Mouse (Mus musculus): Measurements from ENCODE around the gene Ddi2.

Ddi2 gene

GRCm38 (mm10) chr4:141741856-141742255 is 18.6 kb upstream of the Ddi2 start:
- DNase-seq (ENCODE audit: low spot score in 2 of 2), result no peak

- no peak for DNase-seq (ENCODE audit: low spot score in 2 of 2)
Measured at GRCm38 (mm10) chr4:141738015-141738414, 14.8 kb upstream of the Ddi2 start.

- DNase-seq (ENCODE audit: low spot score in 2 of 2), result no peak
Measured at GRCm38 (mm10) chr4:141736856-141737255, 13.6 kb upstream of the Ddi2 start.

- no peak for DNase-seq (ENCODE audit: low spot score in 2 of 2)
Measured at GRCm38 (mm10) chr4:141735206-141735560, 12.0 kb upstream of the Ddi2 start.

DNA sequence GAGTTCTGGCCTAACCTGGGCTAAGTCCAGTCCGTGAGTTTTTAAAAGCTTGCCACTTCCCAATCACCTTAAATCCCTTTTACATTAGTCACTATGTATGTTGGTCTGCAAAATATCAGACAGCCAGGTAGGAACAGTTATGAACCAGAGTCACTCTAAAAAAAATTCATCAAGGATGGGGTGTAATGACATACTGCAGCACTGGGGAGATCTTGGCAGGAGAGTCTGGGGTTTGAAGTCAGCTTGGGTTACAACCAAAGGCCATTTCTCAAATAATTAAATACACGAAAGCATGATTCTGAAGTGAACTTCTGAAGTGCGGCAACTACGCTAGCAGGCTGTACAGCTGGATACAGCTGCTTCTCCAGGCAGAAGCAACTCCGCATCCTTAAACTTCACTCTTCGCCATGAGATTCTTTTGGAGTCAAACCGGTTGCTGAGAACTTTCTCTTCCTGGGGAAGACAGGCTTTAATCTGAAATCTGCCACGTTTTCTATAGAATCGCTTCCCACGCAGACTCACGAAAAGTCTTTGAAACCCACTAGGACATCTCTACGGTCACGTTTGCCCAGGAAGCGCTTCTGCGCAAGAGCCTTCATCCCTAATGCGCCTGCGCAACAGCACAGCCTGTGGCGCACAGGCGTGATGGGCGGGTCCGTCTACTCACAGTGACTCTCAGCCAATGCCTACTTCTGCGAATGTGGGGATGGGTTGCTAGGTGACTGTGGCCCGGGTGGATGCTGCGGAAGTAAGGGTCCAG is 11.4 kb upstream of the Ddi2 start:
- peak; percentile 50 to 82 for DNase-seq (ENCODE audit: low spot score in 2 of 2)

DNA sequence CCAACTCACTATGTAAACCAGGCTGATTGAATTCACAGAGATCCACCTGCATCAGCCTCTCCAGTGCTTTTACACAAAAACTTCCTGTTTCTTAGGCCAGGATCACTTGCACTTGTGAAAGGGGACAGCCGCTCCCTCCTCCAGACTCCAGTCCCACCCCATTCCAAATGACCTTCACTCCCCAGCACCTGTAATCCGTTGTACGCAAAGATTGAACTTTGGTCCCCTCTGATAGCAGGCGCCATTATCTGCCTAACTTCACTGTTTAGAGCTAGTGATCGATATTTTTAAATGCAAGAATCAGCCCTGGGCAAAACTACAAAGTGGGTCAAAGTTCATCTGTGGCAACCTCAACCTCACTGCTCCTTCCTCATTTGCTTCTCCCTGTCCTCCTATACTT is 8.5 kb upstream of the Ddi2 start:
- DNase-seq (ENCODE audit: low spot score in 2 of 2), result no peak

DNA sequence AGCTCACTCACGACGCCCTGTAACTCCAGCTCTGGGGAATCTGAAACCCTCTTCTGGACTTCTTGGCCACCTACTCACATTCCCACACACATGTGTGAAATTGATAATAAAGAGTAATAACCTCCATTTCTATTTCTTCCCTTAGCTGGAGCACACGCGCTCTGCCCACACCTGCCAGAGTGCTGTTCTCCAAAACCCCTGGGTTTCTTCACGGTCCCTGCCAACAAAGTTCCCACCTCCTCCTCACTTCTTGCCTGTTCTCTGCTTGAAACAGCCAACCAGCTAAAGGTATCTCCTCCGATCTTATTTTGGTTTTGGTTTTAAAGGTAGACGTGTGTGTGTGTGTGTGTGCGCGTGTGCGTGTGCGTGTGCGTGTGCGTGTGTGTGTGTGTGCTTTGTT is 7.2 kb upstream of the Ddi2 start:
- no peak for DNase-seq (ENCODE audit: low spot score in 2 of 2)

DNA sequence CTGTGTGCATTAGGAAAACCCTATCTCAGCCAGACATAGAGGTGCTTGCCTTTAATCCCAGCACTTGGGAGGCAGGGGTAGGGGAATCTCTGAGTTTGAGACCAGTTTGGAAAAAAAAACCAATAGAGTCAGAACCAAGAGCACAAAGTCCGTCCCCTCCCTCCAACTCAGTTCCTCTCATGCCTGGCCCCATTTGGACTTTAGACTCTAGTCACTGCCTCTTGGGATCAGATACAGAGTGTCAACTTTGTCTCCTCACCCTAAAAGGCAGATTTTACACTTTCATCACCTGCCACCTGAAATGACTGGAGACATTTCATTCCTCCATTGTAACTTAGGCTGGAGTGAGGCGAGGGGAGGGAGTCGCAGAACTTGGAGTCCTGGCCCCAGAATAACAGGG is 6.0 kb upstream of the Ddi2 start:
- DNase-seq (ENCODE audit: low spot score in 2 of 2), result no peak

DNA sequence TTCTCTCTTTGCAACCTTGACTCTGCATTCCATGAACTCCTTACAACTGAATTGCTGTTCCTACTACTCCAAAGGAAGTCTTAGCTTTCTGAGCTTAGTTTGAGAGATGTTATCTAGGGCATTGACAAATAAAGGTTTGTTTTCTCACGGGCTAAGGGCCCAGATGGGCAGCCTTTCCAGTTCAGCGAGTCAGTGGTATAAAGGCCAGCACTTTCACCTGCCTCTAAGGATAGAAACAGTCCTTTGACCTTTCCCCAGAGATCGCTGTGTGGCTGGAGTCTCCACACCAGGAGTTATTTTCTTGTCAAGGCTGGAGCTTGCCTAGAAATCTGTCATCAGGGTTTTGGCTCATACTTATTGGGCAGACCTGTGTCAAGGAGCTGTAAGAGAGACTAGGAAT is 2.5 kb upstream of the Ddi2 start:
- DNase-seq (ENCODE audit: low spot score in 2 of 2), result no peak

DNA sequence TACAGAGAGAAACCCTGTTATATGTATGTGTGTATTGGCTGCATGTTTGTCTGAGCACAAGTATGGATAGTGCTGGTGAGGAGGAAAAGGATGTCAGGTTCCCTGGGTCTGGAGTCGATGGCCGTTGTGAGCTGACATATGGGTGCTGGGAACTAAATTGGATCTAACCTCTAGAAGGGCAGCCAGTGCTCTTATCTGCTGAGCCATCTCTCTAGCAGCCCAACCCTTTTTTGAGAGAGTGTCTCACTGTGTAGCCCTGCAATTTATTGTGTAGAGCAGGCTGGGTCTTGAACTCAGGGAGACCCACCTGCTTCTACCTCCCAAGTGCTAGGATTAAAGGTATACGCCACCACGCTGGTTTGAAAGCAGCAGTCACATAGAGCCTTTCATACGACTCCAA is 2.1 kb upstream of the Ddi2 start:
- no peak for DNase-seq (ENCODE audit: low spot score in 2 of 2)

DNA sequence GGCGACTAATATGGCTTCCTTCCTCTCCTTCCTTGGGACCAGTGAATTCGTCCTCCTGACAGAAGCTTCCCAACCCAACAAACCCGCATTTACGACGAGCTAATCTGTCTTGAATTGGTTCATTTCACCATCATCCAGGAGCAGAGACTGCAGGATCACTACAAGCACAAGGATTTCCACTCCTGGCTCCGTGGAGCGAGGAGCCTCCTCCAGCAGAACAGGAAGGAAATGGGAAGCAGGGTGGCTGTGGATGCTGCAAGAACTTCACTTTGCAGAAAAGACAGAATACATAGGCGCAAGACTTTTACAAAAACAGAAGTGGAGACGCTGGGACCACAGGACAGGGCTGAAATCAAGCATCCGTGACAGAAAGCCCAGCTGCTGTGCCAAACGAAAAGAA is 1.4 kb upstream of the Ddi2 start:
- no peak for DNase-seq (ENCODE audit: low spot score in 2 of 2)

DNA sequence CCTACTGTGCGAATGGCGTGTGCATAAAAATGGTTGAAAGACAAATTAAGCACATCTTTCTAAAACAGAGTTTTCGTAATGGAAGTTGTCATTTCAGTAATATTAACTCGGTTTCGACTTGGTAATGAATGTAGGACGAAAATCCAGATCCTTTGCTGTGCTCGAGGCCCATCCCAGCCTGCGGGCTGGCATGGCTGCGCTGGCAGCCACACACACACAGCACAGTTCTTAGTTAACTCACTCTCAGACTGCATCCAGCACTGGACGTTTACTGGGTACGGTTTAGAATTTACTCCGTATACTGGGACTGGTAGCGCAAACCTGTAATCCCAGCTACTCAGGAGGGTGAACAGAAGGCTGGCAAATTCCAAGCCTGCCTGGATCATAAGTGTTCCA is 452 bp upstream of the Ddi2 start:
- no peak for DNase-seq (ENCODE audit: low spot score in 2 of 2)

- DNase-seq (ENCODE audit: low spot score in 2 of 2), result no peak
Measured at GRCm38 (mm10) chr4:141721961-141722360, 1.3 kb downstream of the Ddi2 start.

DNA sequence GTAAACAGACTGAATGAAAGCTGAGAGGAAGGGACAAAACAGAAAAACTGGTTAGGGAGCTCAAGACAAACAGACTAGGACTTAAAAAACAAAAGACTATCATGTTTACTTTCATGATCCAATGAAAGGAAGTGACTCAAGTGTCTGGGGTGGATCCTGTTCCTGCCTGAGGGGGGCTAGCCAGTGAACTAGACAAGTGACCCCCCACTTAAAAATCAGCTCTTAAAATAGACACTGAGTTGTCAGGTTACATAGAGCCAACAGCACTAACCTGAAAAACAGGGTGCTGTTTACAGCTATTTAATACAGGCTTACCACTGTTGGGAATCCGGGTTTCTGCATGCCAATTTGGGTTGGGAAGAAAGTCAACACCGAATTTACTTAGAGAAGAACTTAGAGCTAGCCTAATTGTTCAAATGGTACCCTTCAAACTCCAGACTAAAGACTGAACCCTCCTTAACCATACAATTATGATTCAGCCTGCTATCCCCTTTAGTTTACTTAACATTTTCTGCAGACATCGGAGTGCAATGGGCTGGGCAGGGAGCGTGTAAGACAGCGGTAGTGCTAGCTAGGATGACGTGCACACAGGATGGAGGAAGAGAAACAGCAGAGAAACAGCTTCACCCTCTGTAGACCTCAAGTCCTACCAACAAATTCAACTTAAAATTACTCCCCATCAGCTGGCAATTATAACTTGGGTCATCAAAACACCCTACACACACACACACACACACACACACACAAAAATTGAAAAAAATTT is 2.3 kb downstream of the Ddi2 start:
- no peak for DNase-seq (ENCODE audit: low spot score in 2 of 2)

- no peak for DNase-seq (ENCODE audit: low spot score in 2 of 2)
Measured at GRCm38 (mm10) chr4:141719304-141719703, 3.9 kb downstream of the Ddi2 start.

DNA sequence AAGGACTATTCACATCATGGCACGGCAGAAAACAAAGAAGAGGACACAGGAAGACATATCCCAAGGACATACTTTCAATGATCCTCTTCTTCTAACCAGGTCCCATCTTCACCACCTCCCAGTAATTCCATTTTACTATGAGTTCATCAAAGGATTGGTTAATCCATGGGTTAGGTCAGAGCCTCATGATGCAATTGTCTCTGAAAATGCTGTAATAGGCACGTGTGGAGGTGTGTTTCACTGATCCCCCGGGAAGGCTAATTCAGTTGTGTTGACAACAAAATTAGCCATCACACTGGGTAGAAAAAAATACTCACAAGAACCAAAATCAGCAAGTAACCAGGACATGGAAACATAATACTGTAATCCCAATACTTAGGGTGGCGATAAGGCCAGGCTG is 5.6 kb downstream of the Ddi2 start:
- DNase-seq (ENCODE audit: low spot score in 2 of 2), result no peak

GRCm38 (mm10) chr4:141715027-141715426 is 8.2 kb downstream of the Ddi2 start:
- DNase-seq (ENCODE audit: low spot score in 2 of 2), result no peak

DNA sequence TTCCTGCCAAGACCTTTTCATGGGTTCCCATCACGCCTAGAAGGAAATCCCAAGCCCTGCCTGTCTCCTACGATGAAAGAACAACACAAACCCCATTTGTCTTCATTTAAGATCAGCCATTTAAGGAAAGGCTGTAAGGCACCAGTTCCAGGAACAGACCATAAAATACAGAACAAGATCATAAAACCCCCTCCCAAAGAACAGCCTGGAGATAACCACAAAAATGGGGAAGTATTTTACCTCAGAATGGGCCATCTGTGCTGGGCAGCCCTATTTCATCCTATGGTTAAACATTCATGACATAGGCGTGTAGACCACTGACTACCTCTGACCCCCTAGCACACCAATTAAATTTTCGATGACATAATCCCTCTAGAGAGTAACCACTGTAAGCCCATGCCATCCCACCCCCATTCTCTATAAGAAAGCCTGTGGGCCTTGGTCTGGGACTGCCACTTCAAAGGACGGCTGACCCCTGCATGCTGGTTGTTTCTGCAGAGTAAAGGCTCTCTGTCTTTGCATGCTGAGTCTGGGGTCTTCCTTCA is 9.5 kb downstream of the Ddi2 start:
- DNase-seq (ENCODE audit: low spot score in 2 of 2), result no peak

GRCm38 (mm10) chr4:141711250-141711649 is 12.0 kb downstream of the Ddi2 start:
- no peak for DNase-seq (ENCODE audit: low spot score in 2 of 2)

GRCm38 (mm10) chr4:141708971-141709370 is 14.2 kb downstream of the Ddi2 start:
- DNase-seq (ENCODE audit: low spot score in 2 of 2), result no peak

DNA sequence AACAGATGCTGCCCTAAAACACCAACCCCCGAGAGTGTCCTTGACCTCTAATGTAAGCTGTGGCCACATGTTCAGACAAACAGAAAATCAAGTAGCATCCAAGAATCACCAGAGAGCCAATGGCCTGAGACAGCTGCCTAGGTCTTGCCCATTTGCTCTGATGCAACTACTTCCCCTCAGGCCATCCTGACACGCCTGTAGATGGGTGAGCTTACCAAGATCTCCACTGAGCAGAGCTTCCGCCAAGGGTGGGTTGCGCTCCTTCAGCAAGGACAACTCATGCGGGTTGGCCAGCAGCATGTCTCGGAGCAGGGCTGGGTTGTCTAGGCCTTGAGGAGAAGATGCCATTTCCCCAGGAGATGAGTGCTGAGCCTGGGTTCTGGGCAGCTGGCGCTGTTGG is 15.2 kb downstream of the Ddi2 start:
- DNase-seq (ENCODE audit: low spot score in 2 of 2), result no peak

DNA sequence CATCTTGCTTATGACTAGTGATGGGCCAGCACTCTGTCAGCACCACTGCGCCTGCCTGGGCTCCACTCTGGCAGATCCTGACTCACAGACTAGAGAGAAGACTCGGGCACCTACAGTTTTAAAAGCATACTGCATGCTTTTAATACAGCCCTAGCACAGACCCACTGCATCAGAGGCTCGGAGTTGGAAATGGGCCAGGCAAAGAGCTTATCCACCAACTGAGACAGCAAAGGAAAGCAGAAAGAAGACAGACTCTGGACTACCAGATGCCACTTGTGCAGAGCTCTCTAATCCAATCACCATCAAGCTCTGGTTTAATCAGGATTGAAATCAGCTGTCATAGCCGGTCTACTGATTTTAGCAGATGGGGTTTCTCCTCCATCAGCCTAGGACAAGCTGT is 17.9 kb downstream of the Ddi2 start:
- DNase-seq (ENCODE audit: low spot score in 2 of 2), result peak in 1 of 2 experiments; percentile 65

- DNase-seq (ENCODE audit: low spot score in 2 of 2), result no peak
Measured at GRCm38 (mm10) chr4:141704625-141705024, 18.6 kb downstream of the Ddi2 start.

All from cerebellum, postnatal 4 days (tissue).